Mouse (Mus musculus) inflammation-experienced regulatory T-cells, adult 16 weeks (primary cell): Measurements from ENCODE around the gene Rpl36a. TPM values are rescaled to one million over a fixed set of nuclear protein-coding genes. Genes with fewer than 3 reads are reported as not detected.

Experiments used
- polyA plus RNA-seq: library from polyadenylated mRNA; unstranded; fragments of 100-300 nt; shearing (Covaris generic); gene quantifications from one replicate; pipeline ENCODE4 v1.2.1, GENCODE M21; 2017

The Rpl36a gene
- 268 TPM for polyA plus RNA-seq

GRCm38 (mm10) chrX:134585103-134586002, at the start of gene Rpl36a:
Gene Rpl36a, plus strand, starts transcription at chrX:134585654.

GRCm38 (mm10) chrX:134541145-134541954, 44.1 kb upstream of the Rpl36a start, which contains the start of gene Timm8a1:
Gene Timm8a1, minus strand, starts transcription at chrX:134541865.

GRCm38 (mm10) chrX:134582888-134583669, 2.4 kb upstream of the Rpl36a start, which contains the start of gene Btk:
Gene Btk, minus strand, starts transcription at chrX:134583570.

GRCm38 (mm10) chrX:134600659-134601379, 15.4 kb downstream of the Rpl36a start, which contains the start of the genes Gla and Hnrnph2:
Gene Gla, minus strand, starts transcription at chrX:134601125.
Gene Hnrnph2, plus strand, starts transcription at chrX:134601179.

Other genes starting within 250 kb of the Rpl36a start
- gene Drp2, start 181.1 kb upstream of the Rpl36a start, polyA plus RNA-seq = not detected
- not detected for gene Taf7l, start 109.2 kb upstream of the Rpl36a start, polyA plus RNA-seq
- 42.7 TPM for gene Timm8a1, start 43.8 kb upstream of the Rpl36a start, polyA plus RNA-seq
- gene Btk, start 2.1 kb upstream of the Rpl36a start, polyA plus RNA-seq = 1.2 TPM
- 3.6 TPM for gene Gla, start 15.5 kb downstream of the Rpl36a start, polyA plus RNA-seq
- 146 TPM for gene Hnrnph2, start 15.5 kb downstream of the Rpl36a start, polyA plus RNA-seq
- gene Armcx4, start 100.9 kb downstream of the Rpl36a start, polyA plus RNA-seq = 0.95 TPM
- gene Armcx1, start 132.3 kb downstream of the Rpl36a start, polyA plus RNA-seq = 2.5 TPM
- gene Armcx6, start 165.8 kb downstream of the Rpl36a start, polyA plus RNA-seq = 2.6 TPM
- gene Armcx3, start 170.9 kb downstream of the Rpl36a start, polyA plus RNA-seq = 23.1 TPM
- 12.0 TPM for gene Armcx2, start 223.6 kb downstream of the Rpl36a start, polyA plus RNA-seq